Mouse (Mus musculus): ENCODE results near the gene Gbf1.

Gene Gbf1

GRCm38 (mm10) chr19:46328081-46329030, 176.0 kb downstream of the Gbf1 start, which contains the start of gene Fbxl15:
TSS of gene Fbxl15 (plus strand) at chr19:46328184.
- DNase-seq (ENCODE audit: low spot score in 2 of 2): peak; percentile 91 to 96

- no peak for DNase-seq (ENCODE audit: low spot score in 2 of 2)
These were observed 176.8 kb downstream of the Gbf1 start for GRCm38 (mm10) chr19:46329031-46329641.

GRCm38 (mm10) chr19:46329951-46330350, 177.6 kb downstream of the Gbf1 start:
- peak; percentile 85 to 93 for DNase-seq (ENCODE audit: low spot score in 2 of 2)

GRCm38 (mm10) chr19:46330696-46331095, 178.4 kb downstream of the Gbf1 start:
- no peak for DNase-seq (ENCODE audit: low spot score in 2 of 2)

DNA sequence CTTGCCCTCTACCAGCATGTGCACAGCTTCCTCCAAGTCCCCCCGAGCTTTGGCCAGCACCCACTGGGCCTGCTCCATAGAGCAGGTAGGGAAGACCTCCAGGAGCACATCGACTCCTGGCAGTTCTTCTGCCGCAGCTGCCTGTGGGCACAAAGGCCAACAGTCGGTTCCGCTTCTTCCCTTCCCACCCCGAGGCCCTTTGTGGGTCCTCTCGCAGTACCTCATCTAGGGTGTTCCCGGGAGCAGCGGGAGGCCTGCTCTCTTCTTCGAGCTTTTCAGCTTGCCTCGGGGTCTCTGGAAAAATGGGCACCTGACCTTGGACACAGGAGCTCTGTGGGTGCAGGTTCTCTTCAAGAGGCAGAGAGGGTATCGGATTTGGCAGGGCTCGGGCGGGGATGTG, 179.0 kb downstream of the Gbf1 start:
- DNase-seq (ENCODE audit: low spot score in 2 of 2): no peak

DNA sequence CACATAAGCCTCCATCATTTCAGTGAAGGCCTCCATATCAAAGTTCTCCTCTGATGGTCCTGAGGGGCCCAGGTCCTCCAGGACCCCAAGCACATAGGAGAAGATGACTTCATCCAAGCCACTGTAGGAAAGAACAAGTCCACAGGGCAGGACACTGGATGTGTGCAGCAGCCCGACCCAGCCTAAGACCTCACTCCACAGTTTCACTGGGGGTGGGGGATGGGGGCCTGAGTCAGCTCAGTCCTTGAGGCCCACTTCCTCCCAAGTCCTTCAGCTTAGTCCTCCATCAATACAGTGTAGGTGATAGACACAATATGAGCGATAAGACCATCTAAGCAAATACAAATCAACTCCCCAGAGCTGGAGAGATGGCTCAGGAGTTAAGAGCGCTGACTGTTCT, 179.6 kb downstream of the Gbf1 start:
- no peak for DNase-seq (ENCODE audit: low spot score in 2 of 2)

GRCm38 (mm10) chr19:46332721-46333339, 180.5 kb downstream of the Gbf1 start:
- no peak for DNase-seq (ENCODE audit: low spot score in 2 of 2)

DNA sequence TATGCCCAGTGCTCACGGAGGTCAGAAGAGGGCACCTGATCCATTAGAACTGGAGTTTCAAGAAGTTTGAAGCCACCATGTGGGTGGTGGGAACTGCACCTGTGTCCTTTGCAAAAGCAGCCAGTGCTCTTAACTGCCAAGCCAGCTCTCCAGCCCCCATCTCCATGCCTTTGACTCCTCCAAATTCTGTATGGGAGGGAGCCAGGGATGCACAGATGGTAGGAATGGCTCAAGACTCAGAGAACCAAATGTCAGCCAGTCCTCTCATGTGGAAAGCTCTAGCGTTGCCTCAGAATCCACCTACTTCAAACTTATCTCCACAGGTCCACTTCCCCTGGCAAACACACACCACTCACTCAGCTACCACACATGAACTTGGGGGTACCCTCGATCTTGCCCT, 181.6 kb downstream of the Gbf1 start:
- DNase-seq (ENCODE audit: low spot score in 2 of 2): no peak
